Mouse (Mus musculus) lung, adult 2 months (tissue): ENCODE measurements around the gene Lpar1. TPM values are rescaled to one million over a fixed set of nuclear protein-coding genes. Genes with fewer than 3 reads are reported as not detected.
A peak's percentile ranks its signal among the peaks of the same experiment; 100 is the strongest.

Experiments
- DNase-seq: peaks from one replicate; pipeline ENCODE4 v3.0.0; 2022
- H3K4me1 ChIP-seq: fragments of 200-500 bp; 2 replicates; pipeline ENCODE4 v1.6.1; 2011; ENCODE audit warnings: low read length; ENCODE audit not compliant: control insufficient read depth, insufficient read depth
- H3K4me3 ChIP-seq: fragments of 200-500 bp; replicated peaks from 2 replicates; pipeline ENCODE3; 2011; ENCODE audit warnings: low read depth, mild to moderate bottlenecking, control low read depth, low read length; ENCODE audit errors: extremely low read depth
- CTCF ChIP-seq: fragments of 200-500 bp; IDR thresholded peaks from 2 replicates; pipeline ENCODE4 v1.5.1; 2011; ENCODE audit warnings: mild to moderate bottlenecking, low read length, control low read depth; ENCODE audit not compliant: insufficient read depth
- POLR2A ChIP-seq: fragments of 200-500 bp; IDR thresholded peaks from 2 replicates; pipeline ENCODE4 v1.6.1; 2011; ENCODE audit warnings: low read depth, mild to moderate bottlenecking, control low read depth, low read length, borderline replicate concordance; ENCODE audit errors: extremely low read depth
- WGBS: fragments of 180-500 bp; shearing (Covaris S2); methylation state at CpG from one replicate; pipeline ENCODE4 v1.1.7; 2018; 5-methylcytosine and 5-hydroxymethylcytosine counted together
- polyA plus RNA-seq: library from polyadenylated mRNA; depleted of rRNA; stranded (reverse); fragments of >200 nt; gene quantifications from 2 replicates; pipeline ENCODE4 v1.2.3, GENCODE M21; 2012

Lpar1 gene
- polyA plus RNA-seq, 1 experiment, result 29.0 TPM

GRCm38 (mm10) chr4:58571661-58572060 is 18.0 kb upstream of the Lpar1 start:
- 45% methylated on average over 3 of the region's 3 CpGs for WGBS
- DNase-seq, result no peak
- no peak for TF ChIP-seq CTCF
- TF ChIP-seq POLR2A, result no peak
- H3K4me3 ChIP-seq, result no peak overlapping the region
- H3K4me1 ChIP-seq, result no peaks in the 10 kb centered on the region

GRCm38 (mm10) chr4:58571232-58571631 is 17.5 kb upstream of the Lpar1 start:
- WGBS, result 61% methylated on average over 1 of the region's 1 CpGs
- TF ChIP-seq POLR2A (no peak), CTCF (no peak)
- DNase-seq, result no peak
- H3K4me3 ChIP-seq, result no peak overlapping the region
- H3K4me1 ChIP-seq, result no peaks in the 10 kb centered on the region

- Histone ChIP-seq H3K4me3 (no peak overlapping the region), H3K4me1 (no peaks in the 10 kb centered on the region)
- DNase-seq, result no peak
- TF ChIP-seq CTCF, result no peak
- TF ChIP-seq POLR2A, result no peak
- whole genome bisulfite sequencing, result 60% methylated on average over 8 of the region's 8 CpGs
Observed at GRCm38 (mm10) chr4:58568486-58568885, 14.8 kb upstream of the Lpar1 start.

GRCm38 (mm10) chr4:58562776-58563175 is 9.1 kb upstream of the Lpar1 start:
- H3K4me3 ChIP-seq, result no peak overlapping the region
- TF ChIP-seq CTCF (no peak), POLR2A (no peak)
- 53% methylated on average over 1 of the region's 1 CpGs for WGBS
- DNase-seq, result no peak
- no peaks in the 10 kb centered on the region for H3K4me1 ChIP-seq

GRCm38 (mm10) chr4:58557001-58557400 is 3.3 kb upstream of the Lpar1 start:
- WGBS, result 82% methylated on average over 3 of the region's 3 CpGs

GRCm38 (mm10) chr4:58554359-58554838 is 701 bp upstream of the Lpar1 start:
- DNase-seq, result no peak
- Histone ChIP-seq H3K4me3 (no peak overlapping the region), H3K4me1 (no peaks in the 10 kb centered on the region; the same call in 1 of the 2 replicates)
- TF ChIP-seq CTCF, result no peak
- no peak for TF ChIP-seq POLR2A
- 50% methylated on average over 10 of the region's 10 CpGs for WGBS

More at GRCm38 (mm10) chr4:58557001-58557400, 3.3 kb upstream of the Lpar1 start:
- no peak for TF ChIP-seq CTCF
- no peak for TF ChIP-seq POLR2A
- no peaks in the 10 kb centered on the region; the same call in 1 of the 2 replicates for H3K4me1 ChIP-seq
- no peak for DNase-seq
- no peak overlapping the region for H3K4me3 ChIP-seq

- DNase-seq, result peak; percentile 54
- H3K4me1 ChIP-seq, result no peaks in the 10 kb centered on the region; the same call in 1 of the 2 replicates
- H3K4me3 ChIP-seq, result peak overlapping the region; percentile 53
- WGBS, result 1% methylated on average over 71 of the region's 71 CpGs
- no peak for TF ChIP-seq POLR2A
- no peak for TF ChIP-seq CTCF
Observed at GRCm38 (mm10) chr4:58552731-58553630, 717 bp downstream of the Lpar1 start.

- WGBS, result 16% methylated on average over 10 of the region's 10 CpGs
- TF ChIP-seq CTCF (no peak), POLR2A (no peak)
- peak overlapping the region; percentile 12 for H3K4me3 ChIP-seq
Observed at GRCm38 (mm10) chr4:58552229-58552628, 1.5 kb downstream of the Lpar1 start.

GRCm38 (mm10) chr4:58551820-58552219 is 1.9 kb downstream of the Lpar1 start:
- WGBS, result 11% methylated on average over 4 of the region's 4 CpGs
- TF ChIP-seq CTCF, result peak; percentile 92
- no peak for TF ChIP-seq POLR2A
- peak; percentile 72 for DNase-seq
- Histone ChIP-seq H3K4me1 (no peaks in the 10 kb centered on the region; the same call in 1 of the 2 replicates), H3K4me3 (peak overlapping the region; percentile 12)

More at GRCm38 (mm10) chr4:58552229-58552628, 1.5 kb downstream of the Lpar1 start:
- no peak for DNase-seq
- no peaks in the 10 kb centered on the region; the same call in 1 of the 2 replicates for H3K4me1 ChIP-seq

GRCm38 (mm10) chr4:58547725-58548124 is 6.0 kb downstream of the Lpar1 start:
- Histone ChIP-seq H3K4me3 (no peak overlapping the region), H3K4me1 (peaks cover 2% of the 10 kb centered on the region; the same call in 1 of the 2 replicates)
- TF ChIP-seq CTCF (no peak), POLR2A (no peak)
- 67% methylated on average over 9 of the region's 9 CpGs for WGBS
- no peak for DNase-seq

GRCm38 (mm10) chr4:58547273-58547565 is 6.5 kb downstream of the Lpar1 start:
- DNase-seq, result no peak
- TF ChIP-seq CTCF (no peak), POLR2A (no peak)
- WGBS, result 29% methylated on average over 4 of the region's 4 CpGs
- H3K4me1 ChIP-seq, result peaks cover 2% of the 10 kb centered on the region; the same call in 1 of the 2 replicates
- no peak overlapping the region for H3K4me3 ChIP-seq
